Mouse (Mus musculus) neural tube, embryonic 13.5 days (tissue): ENCODE results near the gene Polg. TPM values are rescaled to one million over a fixed set of nuclear protein-coding genes. Genes with fewer than 3 reads are reported as not detected.

Experiments
- ATAC-seq: fragments of 200-750 bp; cut with Nextera tagmentation; 2 replicates; pipeline ENCODE4 v1.8.0; 2017; ENCODE audit warnings: low read depth, mild to moderate bottlenecking, moderate TSS enrichment, moderate library complexity
- H3K27ac ChIP-seq: fragments of 300-500 bp; sonication (generic); replicated peaks from 2 replicates; pipeline ENCODE4 v1.5.1; 2015; ENCODE audit warnings: moderate library complexity, mild to moderate bottlenecking, inconsistent platforms
- H3K27me3 ChIP-seq: fragments of 300-500 bp; sonication (generic); 2 replicates; pipeline ENCODE4 v1.6.1; 2015; ENCODE audit warnings: mild to moderate bottlenecking, inconsistent platforms
- H3K36me3 ChIP-seq: fragments of 300-500 bp; sonication (generic); 2 replicates; pipeline ENCODE4 v1.6.1; 2015; ENCODE audit warnings: mild to moderate bottlenecking, inconsistent platforms
- H3K4me1 ChIP-seq: fragments of 300-500 bp; sonication (generic); replicated peaks from 2 replicates; pipeline ENCODE4 v1.6.1; 2015; ENCODE audit warnings: inconsistent platforms
- H3K4me2 ChIP-seq: fragments of 300-500 bp; sonication (generic); 2 replicates; pipeline ENCODE4 v1.6.1; 2015; ENCODE audit warnings: inconsistent platforms, mild to moderate bottlenecking, moderate library complexity
- H3K4me3 ChIP-seq: fragments of 300-500 bp; sonication (generic); 2 replicates; pipeline ENCODE4 v1.5.1; 2015; ENCODE audit warnings: mild to moderate bottlenecking, inconsistent platforms
- H3K9ac ChIP-seq: fragments of 300-500 bp; sonication (generic); 2 replicates; pipeline ENCODE4 v1.6.1; 2015; ENCODE audit warnings: moderate library complexity, mild to moderate bottlenecking, inconsistent platforms
- H3K9me3 ChIP-seq: fragments of 300-500 bp; sonication (generic); 2 replicates; pipeline ENCODE4 v1.6.1; 2016; ENCODE audit warnings: inconsistent platforms
- WGBS: fragments of 180-500 bp; shearing (Covaris S2); methylation state at CpG from one replicate; pipeline ENCODE4 v1.1.7; 2015; 5-methylcytosine and 5-hydroxymethylcytosine counted together
- polyA plus RNA-seq: library from polyadenylated mRNA; unstranded; fragments of >200 nt; fragmentation: Nextera tagmentation; extraction: Ambion mirVana; gene quantifications from 2 replicates; pipeline ENCODE4 v1.2.1, GENCODE M21; 2015

The Polg gene
- polyA plus RNA-seq, 1 experiment from 2014 or later = 28.6 TPM

DNA sequence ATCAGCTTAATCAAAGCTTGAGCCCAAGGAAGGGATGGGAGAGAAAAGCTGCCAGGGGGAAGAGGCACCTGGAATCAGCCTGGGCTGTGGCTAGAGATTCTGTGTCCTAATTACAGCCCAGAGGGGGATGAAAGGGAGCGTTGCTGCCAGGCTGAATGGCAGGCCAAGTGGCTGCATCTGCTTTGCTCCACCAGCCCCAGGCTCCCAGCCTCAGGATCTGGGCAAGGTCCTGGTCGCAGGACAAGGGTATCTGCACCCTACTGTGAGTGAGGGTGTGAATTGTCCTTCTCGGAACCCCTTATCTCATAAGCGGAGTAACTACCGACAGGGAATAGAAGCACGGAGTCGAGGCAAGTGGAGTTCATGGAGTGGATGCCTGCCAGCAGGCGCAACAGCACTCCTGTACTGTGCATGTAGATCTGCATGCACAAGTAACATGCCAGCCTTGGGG, 35.4 kb upstream of the Polg start:
- peak overlapping the region; percentile 89 for H3K4me2 ChIP-seq
- H3K27me3 ChIP-seq = peaks cover 73% of the 10 kb centered on the region
- H3K9me3 ChIP-seq = no peaks in the 10 kb centered on the region
- no peaks in the 10 kb centered on the region for H3K36me3 ChIP-seq
- H3K27ac ChIP-seq = peak overlapping the region; percentile 99
- 2% methylated on average over 8 of the region's 8 CpGs for WGBS
- peak overlapping the region; percentile 100 for H3K9ac ChIP-seq
- peak overlapping the region; percentile 89 for H3K4me3 ChIP-seq
- no peak for ATAC-seq
- H3K4me1 ChIP-seq = peaks cover 55% of the 10 kb centered on the region

- Histone ChIP-seq H3K9me3 (no peaks in the 10 kb centered on the region), H3K9ac (peak overlapping the region; percentile 100), H3K4me3 (peak overlapping the region; percentile 89), H3K4me1 (peaks cover 58% of the 10 kb centered on the region), H3K4me2 (peak overlapping the region; percentile 89), H3K36me3 (no peaks in the 10 kb centered on the region), H3K27me3 (peaks cover 72% of the 10 kb centered on the region), H3K27ac (peak overlapping the region; percentile 99)
- ATAC-seq = no peak
- 0% methylated on average over 3 of the region's 3 CpGs for WGBS
Measured at GRCm38 (mm10) chr7:79500681-79501306, 34.6 kb upstream of the Polg start.

GRCm38 (mm10) chr7:79499596-79500570, 33.7 kb upstream of the Polg start:
- Histone ChIP-seq H3K36me3 (no peaks in the 10 kb centered on the region), H3K27ac (peak overlapping the region; percentile 99), H3K4me1 (peaks cover 60% of the 10 kb centered on the region), H3K4me2 (peak overlapping the region; percentile 89), H3K9ac (peak overlapping the region; percentile 100), H3K4me3 (peak overlapping the region; percentile 89), H3K27me3 (peaks cover 74% of the 10 kb centered on the region), H3K9me3 (no peaks in the 10 kb centered on the region)
- ATAC-seq = peak; percentile 68
- WGBS = under 1% methylated on average over 59 of the region's 72 CpGs

DNA sequence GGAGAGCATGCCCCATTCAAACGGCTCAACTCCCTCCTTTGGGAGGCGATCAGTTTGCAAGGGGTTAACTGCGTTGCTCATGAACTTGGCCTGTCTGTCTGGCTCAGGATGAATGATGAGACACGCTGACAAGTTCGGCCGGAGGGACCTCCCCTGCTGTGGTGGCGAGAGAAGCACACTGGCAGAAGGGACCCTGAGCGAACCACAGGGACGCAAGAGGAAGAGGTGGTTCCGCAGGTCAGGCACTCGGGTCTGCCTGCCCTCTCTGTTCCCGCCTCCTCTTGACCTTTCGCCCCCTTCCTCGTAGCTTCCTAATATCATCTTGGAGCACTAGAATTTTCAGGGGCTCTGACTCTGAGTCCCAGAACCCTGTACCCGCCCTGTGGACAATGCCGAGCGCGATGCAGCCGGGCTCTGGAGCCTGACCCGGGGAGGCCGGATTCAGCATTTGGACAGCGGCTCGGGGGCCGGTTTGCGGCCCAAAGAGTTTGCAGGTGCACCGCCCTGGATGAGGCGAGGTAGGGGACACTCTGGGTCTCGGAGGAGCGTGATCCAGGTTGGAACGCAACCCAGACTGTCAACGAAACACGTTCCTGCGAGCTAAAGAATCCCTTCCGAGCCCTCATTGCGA, 32.9 kb upstream of the Polg start:
- H3K9me3 ChIP-seq = no peaks in the 10 kb centered on the region
- H3K4me1 ChIP-seq = peaks cover 57% of the 10 kb centered on the region
- H3K9ac ChIP-seq = peak overlapping the region; percentile 100
- H3K27me3 ChIP-seq = peaks cover 74% of the 10 kb centered on the region
- peak overlapping the region; percentile 89 for H3K4me3 ChIP-seq
- H3K36me3 ChIP-seq = no peaks in the 10 kb centered on the region
- WGBS = under 1% methylated on average over 35 of the region's 35 CpGs
- H3K4me2 ChIP-seq = peak overlapping the region; percentile 89
- H3K27ac ChIP-seq = peak overlapping the region; percentile 99
- peak; percentile 2; the same call in 1 of the 2 replicates for ATAC-seq

- no peak for ATAC-seq
- H3K4me2 ChIP-seq = peak overlapping the region; percentile 89
- H3K9me3 ChIP-seq = no peaks in the 10 kb centered on the region
- H3K27ac ChIP-seq = peak overlapping the region; percentile 99
- peaks cover 52% of the 10 kb centered on the region for H3K4me1 ChIP-seq
- H3K27me3 ChIP-seq = peaks cover 69% of the 10 kb centered on the region
- peak overlapping the region; percentile 100 for H3K9ac ChIP-seq
- peak overlapping the region; percentile 89 for H3K4me3 ChIP-seq
- H3K36me3 ChIP-seq = no peaks in the 10 kb centered on the region
- WGBS = 3% methylated on average over 6 of the region's 6 CpGs
Measured at GRCm38 (mm10) chr7:79498356-79498755, 32.2 kb upstream of the Polg start.

DNA sequence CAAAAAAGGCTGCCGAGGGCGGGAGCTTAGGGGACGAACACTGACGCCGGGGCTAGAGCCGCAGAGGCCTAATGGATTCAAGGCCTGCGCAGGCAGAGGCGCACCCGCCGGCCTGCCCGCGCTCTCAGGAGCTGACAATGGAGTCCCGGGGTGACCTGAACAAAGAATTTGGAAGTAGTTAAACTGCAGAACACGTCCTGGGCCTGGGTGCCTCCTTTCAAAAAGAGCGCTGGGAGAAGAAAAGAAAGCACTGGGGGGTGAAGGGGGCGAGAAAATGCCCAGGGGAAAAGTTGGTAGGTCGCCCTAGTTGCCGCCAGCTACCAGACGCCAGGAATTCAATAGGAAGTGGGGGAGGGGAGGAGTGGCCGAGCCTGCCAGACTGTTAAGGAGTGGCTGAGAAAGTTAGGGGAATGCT, 31.5 kb upstream of the Polg start:
- no peaks in the 10 kb centered on the region for H3K9me3 ChIP-seq
- peaks cover 46% of the 10 kb centered on the region for H3K4me1 ChIP-seq
- WGBS = 2% methylated on average over 20 of the region's 20 CpGs
- H3K9ac ChIP-seq = peak overlapping the region; percentile 67
- peak overlapping the region; percentile 99 for H3K27ac ChIP-seq
- peak; percentile 12 for ATAC-seq
- no peak overlapping the region for H3K4me3 ChIP-seq
- no peaks in the 10 kb centered on the region for H3K36me3 ChIP-seq
- peaks cover 62% of the 10 kb centered on the region for H3K27me3 ChIP-seq
- peak overlapping the region; percentile 89 for H3K4me2 ChIP-seq

DNA sequence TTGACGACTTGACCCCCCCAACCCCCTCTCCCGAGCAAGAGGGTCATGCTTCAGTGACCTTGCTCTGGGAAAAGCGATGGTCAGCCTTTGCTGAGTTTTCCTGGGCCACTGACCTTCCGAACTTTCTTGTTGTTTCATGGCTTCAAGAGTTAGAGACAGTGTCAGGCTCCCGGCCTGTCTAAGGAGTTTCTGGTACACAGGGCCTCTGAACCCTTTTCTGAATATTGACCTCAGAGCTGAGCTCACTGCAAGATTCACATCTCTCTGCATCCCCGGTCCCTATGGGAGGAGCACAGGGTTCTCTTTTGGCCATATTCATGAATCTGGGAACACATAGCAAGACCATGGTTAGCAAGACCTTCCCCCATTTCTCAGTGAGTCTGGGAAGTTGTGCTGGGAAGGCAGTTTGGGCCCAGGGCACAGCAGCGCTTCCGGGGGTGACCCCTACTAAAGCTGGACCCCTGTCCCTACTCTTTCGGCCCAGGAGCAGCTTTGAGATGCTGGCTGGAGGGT, 30.7 kb upstream of the Polg start:
- peaks cover 39% of the 10 kb centered on the region for H3K4me1 ChIP-seq

GRCm38 (mm10) chr7:79495988-79496815, 30.0 kb upstream of the Polg start:
- Histone ChIP-seq H3K4me2 (peak overlapping the region; percentile 89), H3K9me3 (no peaks in the 10 kb centered on the region), H3K27me3 (peaks cover 49% of the 10 kb centered on the region), H3K9ac (peak overlapping the region; percentile 67), H3K36me3 (no peaks in the 10 kb centered on the region), H3K4me1 (peaks cover 39% of the 10 kb centered on the region), H3K27ac (peak overlapping the region; percentile 99), H3K4me3 (peak overlapping the region; percentile 32)
- WGBS = under 1% methylated on average over 38 of the region's 38 CpGs
- peak; percentile 64 for ATAC-seq

More for the DNA sequence above, 30.7 kb upstream of the Polg start:
- Histone ChIP-seq H3K4me3 (peak overlapping the region; percentile 32), H3K4me2 (peak overlapping the region; percentile 89), H3K27ac (peak overlapping the region; percentile 99), H3K36me3 (no peaks in the 10 kb centered on the region), H3K27me3 (peaks cover 55% of the 10 kb centered on the region), H3K9ac (peak overlapping the region; percentile 67), H3K9me3 (no peaks in the 10 kb centered on the region)
- ATAC-seq = no peak
- WGBS = 4% methylated on average over 9 of the region's 9 CpGs

- Histone ChIP-seq H3K27ac (0 out of 2 replicates have a peak overlapping the region, but pooled peaks have one; percentile 1), H3K9me3 (no peaks in the 10 kb centered on the region)
Measured at GRCm38 (mm10) chr7:79493915-79494314, 27.8 kb upstream of the Polg start.

DNA sequence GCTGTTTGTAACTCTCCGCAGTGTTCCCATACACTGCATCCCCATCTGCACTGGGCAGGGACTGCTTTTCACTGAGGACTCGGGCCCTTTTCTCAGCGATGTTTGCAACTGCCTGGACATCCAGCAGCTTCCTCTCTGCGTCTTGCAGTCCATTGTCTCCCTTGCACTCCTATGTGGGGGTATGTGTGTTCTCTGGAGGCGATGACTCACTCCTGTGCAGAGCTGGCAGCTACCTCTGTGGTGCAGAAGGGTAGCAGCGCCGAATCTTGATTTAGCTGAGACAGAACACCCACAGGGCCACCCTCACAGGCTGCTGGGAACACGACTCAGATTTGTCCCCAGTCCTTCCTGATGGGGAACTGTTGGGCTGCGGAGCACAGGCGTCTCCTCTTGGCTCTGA, 20.4 kb upstream of the Polg start:
- Histone ChIP-seq H3K4me3 (no peak overlapping the region), H3K4me1 (no peaks in the 10 kb centered on the region), H3K27ac (no peak overlapping the region), H3K9me3 (no peaks in the 10 kb centered on the region), H3K4me2 (no peak overlapping the region), H3K27me3 (no peaks in the 10 kb centered on the region), H3K9ac (no peak overlapping the region), H3K36me3 (no peaks in the 10 kb centered on the region)
- WGBS = 64% methylated on average over 10 of the region's 10 CpGs
- ATAC-seq = no peak

More at GRCm38 (mm10) chr7:79493915-79494314, 27.8 kb upstream of the Polg start:
- Histone ChIP-seq H3K9ac (no peak overlapping the region), H3K4me3 (no peak overlapping the region), H3K4me2 (no peak overlapping the region), H3K27me3 (peaks cover 36% of the 10 kb centered on the region), H3K36me3 (no peaks in the 10 kb centered on the region), H3K4me1 (peaks cover 35% of the 10 kb centered on the region)
- no peak for ATAC-seq
- 8% methylated on average over 8 of the region's 8 CpGs for WGBS

DNA sequence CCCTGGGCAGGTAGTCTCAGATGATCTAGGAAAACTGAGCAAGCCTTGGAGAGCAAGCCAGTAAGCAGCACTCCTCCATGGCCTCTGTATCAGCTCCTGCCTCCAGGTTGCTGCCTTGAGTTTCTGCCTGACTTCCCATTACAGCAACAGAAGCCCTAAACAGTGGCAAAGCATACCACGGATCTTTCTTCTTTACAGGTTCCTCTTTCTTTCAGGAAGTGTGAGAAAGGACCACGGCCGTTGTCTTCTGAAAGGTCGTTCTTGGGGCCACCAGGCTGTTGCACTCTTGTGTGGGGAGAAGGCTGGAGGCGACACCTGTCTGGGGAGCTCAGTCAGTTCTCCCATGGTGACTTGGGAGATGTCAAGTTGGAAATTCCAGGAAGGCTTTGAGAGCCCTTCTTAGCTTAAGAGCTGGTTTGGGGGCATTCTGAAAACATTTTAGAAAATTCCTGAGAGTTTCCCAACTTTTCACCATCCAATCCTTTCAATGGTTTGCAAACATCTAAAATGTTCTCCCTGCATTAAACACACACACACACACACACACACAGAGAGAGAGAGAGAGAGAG, 8.8 kb upstream of the Polg start:
- no peak overlapping the region for H3K4me3 ChIP-seq
- WGBS = 81% methylated on average over 5 of the region's 5 CpGs
- no peaks in the 10 kb centered on the region for H3K4me1 ChIP-seq
- no peaks in the 10 kb centered on the region for H3K9me3 ChIP-seq
- H3K9ac ChIP-seq = no peak overlapping the region
- no peak overlapping the region for H3K27ac ChIP-seq
- ATAC-seq = no peak
- H3K27me3 ChIP-seq = no peaks in the 10 kb centered on the region
- no peak overlapping the region for H3K4me2 ChIP-seq
- H3K36me3 ChIP-seq = no peaks in the 10 kb centered on the region
